Mouse (Mus musculus) retina, postnatal 7 days (tissue): ENCODE results near the gene Psmg3.
A peak's percentile ranks its signal among the peaks of the same experiment; 100 is the strongest.

ENCODE experiments used
- DNase-seq: peaks from one replicate; pipeline ENCODE4 v3.0.0-alpha.2; 2012; ENCODE audit warnings: low read depth, low spot score

Psmg3 gene

GRCm38 (mm10) chr5:139826357-139827055, at the start of gene Psmg3, which contains the start of gene Gm26938:
Psmg3 (minus strand) TSS chr5:139826885.
Gm26938 (minus strand) TSS chr5:139826407.
- peak; percentile 87 for DNase-seq

GRCm38 (mm10) chr5:139871526-139871925, 44.8 kb upstream of the Psmg3 start:
- no peak for DNase-seq

- peak; percentile 76 for DNase-seq
Measured at GRCm38 (mm10) chr5:139870886-139871285, 44.2 kb upstream of the Psmg3 start.

GRCm38 (mm10) chr5:139862759-139863158, 36.1 kb upstream of the Psmg3 start:
- DNase-seq: no peak

- DNase-seq: no peak
Measured at GRCm38 (mm10) chr5:139860328-139861104, 33.8 kb upstream of the Psmg3 start.

- no peak for DNase-seq
Measured at GRCm38 (mm10) chr5:139849626-139850320, 23.1 kb upstream of the Psmg3 start.

- DNase-seq: no peak
Measured at GRCm38 (mm10) chr5:139839142-139839541, 12.5 kb upstream of the Psmg3 start.

GRCm38 (mm10) chr5:139838476-139838892, 11.8 kb upstream of the Psmg3 start:
- peak; percentile 74 for DNase-seq

GRCm38 (mm10) chr5:139835706-139836105, 9.0 kb upstream of the Psmg3 start:
- no peak for DNase-seq

GRCm38 (mm10) chr5:139832125-139832524, 5.4 kb upstream of the Psmg3 start:
- DNase-seq: no peak

GRCm38 (mm10) chr5:139830734-139831133, 4.0 kb upstream of the Psmg3 start:
- no peak for DNase-seq

- no peak for DNase-seq
Measured at GRCm38 (mm10) chr5:139829384-139829783, 2.7 kb upstream of the Psmg3 start.

- DNase-seq: no peak
Measured at GRCm38 (mm10) chr5:139827593-139827992, 908 bp upstream of the Psmg3 start.

- DNase-seq: no peak
Measured at GRCm38 (mm10) chr5:139825947-139826346, 738 bp downstream of the Psmg3 start.

GRCm38 (mm10) chr5:139824531-139824930, 2.2 kb downstream of the Psmg3 start:
- DNase-seq: no peak

GRCm38 (mm10) chr5:139821466-139822459, 4.9 kb downstream of the Psmg3 start:
- no peak for DNase-seq

- DNase-seq: no peak
Measured at GRCm38 (mm10) chr5:139819538-139820181, 7.0 kb downstream of the Psmg3 start, which contains the start of gene Tmem184a. Tmem184a (minus strand) TSS chr5:139819917.

GRCm38 (mm10) chr5:139818801-139819200, 7.9 kb downstream of the Psmg3 start:
- no peak for DNase-seq

GRCm38 (mm10) chr5:139818056-139818455, 8.6 kb downstream of the Psmg3 start:
- no peak for DNase-seq

- DNase-seq: no peak
Measured at GRCm38 (mm10) chr5:139817292-139817691, 9.4 kb downstream of the Psmg3 start.
